Mouse (Mus musculus): ENCODE measurements around the gene Jmy. TPM values are rescaled to one million over a fixed set of nuclear protein-coding genes. Genes with fewer than 3 reads are reported as not detected.
A peak's percentile ranks its signal among the peaks of the same experiment; 100 is the strongest.

Jmy gene
- polyA plus RNA-seq, 1 experiment: 14.1 TPM

DNA sequence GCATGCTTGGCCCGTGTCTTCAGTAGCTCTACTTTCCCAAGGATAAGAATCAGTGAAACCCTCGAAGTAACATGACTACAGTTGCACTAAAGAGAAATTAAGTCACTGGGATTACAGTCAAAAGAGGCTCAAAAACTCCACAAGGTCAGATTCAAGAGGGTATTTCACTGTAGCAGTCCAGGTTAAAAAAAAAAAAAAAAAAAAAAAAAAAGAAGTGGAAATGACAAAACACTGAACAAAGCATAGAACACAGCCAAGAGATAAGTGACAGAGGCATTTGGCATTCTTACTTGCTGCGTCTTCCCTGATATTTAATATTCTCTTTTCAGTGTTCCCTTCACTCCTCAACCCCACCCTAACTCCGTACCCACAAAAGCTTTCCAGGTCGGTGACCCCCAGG, 84.6 kb downstream of the Jmy start:
- no peak overlapping the region for H3K4me3 ChIP-seq (ENCODE audit: insufficient read depth, low read length)
- H3K4me1 ChIP-seq (ENCODE audit: control insufficient read depth, insufficient read depth, low read length): no peaks in the 10 kb centered on the region; the same call in 1 of the 2 replicates
- TF ChIP-seq POLR2A (IDR thresholded peaks at IDR 0.05; ENCODE audit: extremely low read depth, insufficient read depth, low read length): no peak
- TF ChIP-seq CTCF (IDR thresholded peaks at IDR 0.05; ENCODE audit: extremely low read depth, insufficient read depth, low read length): no peak
- H3K27ac ChIP-seq (ENCODE audit: insufficient read depth, low read length): no peak overlapping the region

DNA sequence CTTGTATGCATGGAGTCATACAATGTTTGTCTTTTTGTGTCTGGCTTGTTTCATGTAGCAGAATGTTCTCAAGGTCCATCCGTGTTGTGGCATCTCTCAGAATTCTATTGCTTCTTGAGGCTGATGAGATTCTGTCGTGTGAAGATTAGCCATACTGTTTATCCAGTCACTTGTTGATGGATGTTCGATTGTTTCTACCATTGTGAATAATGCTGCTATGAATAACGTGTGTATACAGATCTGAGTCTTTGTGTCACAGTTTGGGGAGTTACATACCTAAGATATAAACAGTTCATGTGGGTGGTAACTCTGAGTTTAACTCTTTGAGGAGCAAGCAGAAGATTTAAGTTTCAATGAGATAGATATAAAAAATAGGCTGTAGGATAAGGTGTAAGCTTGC, 89.3 kb downstream of the Jmy start:
- TF ChIP-seq CTCF (IDR thresholded peaks at IDR 0.05; ENCODE audit: extremely low read depth, insufficient read depth, low read length) (no peak), POLR2A (IDR thresholded peaks at IDR 0.05; ENCODE audit: extremely low read depth, insufficient read depth, low read length) (no peak)
- Histone ChIP-seq H3K27ac (ENCODE audit: insufficient read depth, low read length) (no peak overlapping the region), H3K4me1 (ENCODE audit: control insufficient read depth, insufficient read depth, low read length) (no peaks in the 10 kb centered on the region), H3K4me3 (ENCODE audit: insufficient read depth, low read length) (no peak overlapping the region)

DNA sequence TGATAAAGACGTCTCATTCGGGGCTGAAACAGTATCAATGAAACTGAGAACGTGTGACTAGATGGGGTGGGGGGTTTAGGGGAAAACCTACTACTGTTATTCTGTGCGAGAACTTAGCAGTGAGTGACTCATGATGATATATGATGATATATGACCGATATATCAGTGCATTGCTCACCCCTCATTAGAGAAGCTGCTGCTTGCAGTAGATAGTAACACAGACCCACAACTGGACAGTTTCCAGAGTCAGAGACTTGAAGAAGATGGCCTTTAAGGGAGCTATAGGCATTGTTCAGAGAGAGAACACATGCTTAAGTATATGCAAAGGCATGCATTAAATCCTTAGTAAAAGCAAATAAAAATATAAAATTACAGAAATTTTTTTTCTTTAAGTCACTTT, 92.8 kb downstream of the Jmy start:
- TF ChIP-seq CTCF (IDR thresholded peaks at IDR 0.05; ENCODE audit: extremely low read depth, insufficient read depth, low read length): no peak
- no peak for TF ChIP-seq POLR2A (IDR thresholded peaks at IDR 0.05; ENCODE audit: extremely low read depth, insufficient read depth, low read length)
- Histone ChIP-seq H3K27ac (ENCODE audit: insufficient read depth, low read length) (no peak overlapping the region), H3K4me3 (ENCODE audit: insufficient read depth, low read length) (no peak overlapping the region), H3K4me1 (ENCODE audit: control insufficient read depth, insufficient read depth, low read length) (no peaks in the 10 kb centered on the region)

DNA sequence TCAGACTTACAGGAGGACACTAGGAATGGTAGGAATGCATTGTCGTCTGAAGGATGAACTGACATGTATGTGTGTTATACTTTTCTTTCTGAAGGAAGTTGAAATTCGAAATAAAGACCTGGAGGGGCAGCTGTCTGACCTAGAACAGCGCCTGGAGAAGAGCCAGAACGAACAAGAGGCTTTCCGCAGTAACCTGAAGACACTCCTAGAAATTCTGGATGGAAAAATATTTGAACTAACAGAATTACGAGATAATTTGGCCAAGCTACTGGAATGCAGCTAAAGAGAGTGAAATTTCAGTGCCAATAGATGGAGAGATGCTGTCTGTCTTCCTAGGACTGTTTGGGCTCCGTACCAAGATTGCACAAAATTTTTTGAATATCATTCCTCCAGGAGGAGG, 97.7 kb downstream of the Jmy start:
- Histone ChIP-seq H3K4me3 (ENCODE audit: insufficient read depth, low read length) (no peak overlapping the region), H3K27ac (ENCODE audit: insufficient read depth, low read length) (no peak overlapping the region), H3K4me1 (ENCODE audit: control insufficient read depth, insufficient read depth, low read length) (peaks cover 5% of the 10 kb centered on the region)
- TF ChIP-seq POLR2A (IDR thresholded peaks at IDR 0.05; ENCODE audit: extremely low read depth, insufficient read depth, low read length): no peak
- TF ChIP-seq CTCF (IDR thresholded peaks at IDR 0.05; ENCODE audit: extremely low read depth, insufficient read depth, low read length): no peak

DNA sequence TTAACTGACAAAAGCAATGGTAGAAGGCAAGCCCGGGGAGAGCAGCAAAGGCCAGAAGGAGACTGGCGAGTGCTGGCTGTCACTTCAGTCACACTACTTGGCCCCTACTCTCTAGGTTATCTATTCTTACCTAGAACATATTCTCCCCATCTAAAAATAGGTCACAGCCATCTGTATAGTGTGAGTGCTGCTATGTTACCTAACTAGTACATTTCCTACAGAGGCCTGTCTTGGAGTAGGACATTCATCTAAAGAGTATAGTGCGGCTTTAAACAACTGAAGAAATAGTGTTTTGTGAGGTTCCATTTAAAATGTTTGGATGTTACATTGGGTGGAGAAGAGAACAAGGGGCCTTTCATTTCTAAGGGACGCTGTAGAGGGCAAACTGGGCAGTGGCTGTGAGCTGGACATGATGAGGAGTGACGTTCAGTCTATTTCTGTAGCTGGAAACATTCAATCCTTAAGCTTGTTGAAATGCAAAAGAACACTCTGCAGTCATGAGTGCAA, 99.8 kb downstream of the Jmy start:
- H3K4me3 ChIP-seq (ENCODE audit: insufficient read depth, low read length): no peak overlapping the region
- TF ChIP-seq POLR2A (IDR thresholded peaks at IDR 0.05; ENCODE audit: extremely low read depth, insufficient read depth, low read length): no peak
- peak overlapping the region; percentile 70 for H3K27ac ChIP-seq (ENCODE audit: insufficient read depth, low read length)
- H3K4me1 ChIP-seq (ENCODE audit: control insufficient read depth, insufficient read depth, low read length): peaks cover 5% of the 10 kb centered on the region

DNA sequence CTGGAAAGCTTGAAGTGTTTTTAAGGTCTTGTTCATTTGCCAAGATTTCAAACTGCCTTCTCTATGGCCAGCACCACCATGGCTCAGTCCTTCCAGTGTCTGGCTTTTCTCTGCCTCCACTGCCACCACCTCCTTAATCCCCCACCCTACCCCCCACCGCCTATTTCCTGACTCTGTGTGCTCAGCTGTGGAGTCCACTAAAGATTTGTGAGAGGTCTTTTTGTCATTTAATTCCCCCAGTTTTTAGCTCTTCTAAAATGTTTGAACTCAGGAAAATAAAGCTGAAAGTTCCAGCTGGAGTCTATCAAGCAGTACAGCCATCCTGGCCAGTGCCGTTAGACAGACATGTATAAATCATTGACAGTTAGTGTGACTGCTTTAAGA, 110.4 kb downstream of the Jmy start:
- no peak overlapping the region for H3K27ac ChIP-seq (ENCODE audit: insufficient read depth, low read length)
- TF ChIP-seq POLR2A (IDR thresholded peaks at IDR 0.05; ENCODE audit: extremely low read depth, insufficient read depth, low read length) (no peak), CTCF (IDR thresholded peaks at IDR 0.05; ENCODE audit: extremely low read depth, insufficient read depth, low read length) (no peak)

DNA sequence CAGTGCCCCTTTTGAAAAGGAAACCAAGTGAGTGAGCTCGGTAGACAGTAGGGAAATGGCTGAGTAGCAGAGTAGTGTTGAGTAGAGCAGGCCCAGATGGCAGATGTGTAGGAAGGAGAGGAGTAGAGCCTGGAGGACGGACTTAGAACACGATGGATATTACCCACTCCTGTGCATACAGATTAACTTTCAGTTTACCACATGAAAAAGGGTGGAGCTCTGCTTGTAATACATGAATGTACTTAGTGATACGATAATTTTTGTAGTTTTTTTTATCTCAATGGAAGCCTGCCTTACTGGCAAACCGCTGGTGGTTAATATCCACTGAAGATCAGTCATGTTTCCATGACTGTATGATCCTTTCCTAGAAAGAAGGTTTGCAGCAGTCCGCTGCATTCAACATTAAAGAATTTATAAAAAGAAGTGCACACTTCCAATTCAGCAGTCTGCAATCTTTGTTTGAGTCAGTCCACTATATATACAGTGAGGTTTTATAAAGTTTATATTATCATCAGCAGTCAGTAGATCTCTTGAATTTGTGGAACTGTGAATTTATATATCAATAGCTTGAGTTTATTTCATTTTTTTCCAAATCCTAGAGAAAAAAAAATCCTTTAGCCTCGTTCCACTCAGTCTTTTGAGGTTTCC, 110.9 kb downstream of the Jmy start:
- H3K4me1 ChIP-seq (ENCODE audit: control insufficient read depth, insufficient read depth, low read length): no peaks in the 10 kb centered on the region; the same call in none of the 2 replicates
- H3K4me3 ChIP-seq (ENCODE audit: insufficient read depth, low read length): no peak overlapping the region
- TF ChIP-seq CTCF (IDR thresholded peaks at IDR 0.05; ENCODE audit: extremely low read depth, insufficient read depth, low read length) (no peak), POLR2A (IDR thresholded peaks at IDR 0.05; ENCODE audit: extremely low read depth, insufficient read depth, low read length) (no peak)
- H3K27ac ChIP-seq (ENCODE audit: insufficient read depth, low read length): no peak overlapping the region

More for the DNA sequence above, 110.4 kb downstream of the Jmy start:
- H3K4me3 ChIP-seq (ENCODE audit: insufficient read depth, low read length): no peak overlapping the region
- no peaks in the 10 kb centered on the region; the same call in none of the 2 replicates for H3K4me1 ChIP-seq (ENCODE audit: control insufficient read depth, insufficient read depth, low read length)

DNA sequence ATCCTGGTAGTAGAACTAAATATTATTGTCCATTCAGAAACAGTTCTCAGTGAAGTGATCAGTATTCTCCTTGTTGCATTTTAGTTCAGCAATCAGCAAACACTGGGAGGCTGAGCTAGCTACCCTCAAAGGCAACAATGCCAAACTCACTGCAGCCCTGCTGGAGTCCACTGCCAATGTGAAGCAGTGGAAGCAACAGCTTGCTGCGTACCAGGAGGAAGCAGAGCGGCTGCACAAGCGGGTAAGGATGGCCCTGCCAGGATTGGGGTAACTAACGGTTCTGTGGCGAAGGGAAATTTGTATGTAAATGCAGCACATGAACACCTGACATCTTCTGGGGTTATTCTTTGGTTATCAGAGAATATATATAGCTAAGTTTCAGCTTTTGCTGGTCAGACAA, 112.2 kb downstream of the Jmy start:
- Histone ChIP-seq H3K4me1 (ENCODE audit: control insufficient read depth, insufficient read depth, low read length) (no peaks in the 10 kb centered on the region; the same call in none of the 2 replicates), H3K4me3 (ENCODE audit: insufficient read depth, low read length) (no peak overlapping the region), H3K27ac (ENCODE audit: insufficient read depth, low read length) (no peak overlapping the region)
- no peak for TF ChIP-seq POLR2A (IDR thresholded peaks at IDR 0.05; ENCODE audit: extremely low read depth, insufficient read depth, low read length)
- TF ChIP-seq CTCF (IDR thresholded peaks at IDR 0.05; ENCODE audit: extremely low read depth, insufficient read depth, low read length): no peak

DNA sequence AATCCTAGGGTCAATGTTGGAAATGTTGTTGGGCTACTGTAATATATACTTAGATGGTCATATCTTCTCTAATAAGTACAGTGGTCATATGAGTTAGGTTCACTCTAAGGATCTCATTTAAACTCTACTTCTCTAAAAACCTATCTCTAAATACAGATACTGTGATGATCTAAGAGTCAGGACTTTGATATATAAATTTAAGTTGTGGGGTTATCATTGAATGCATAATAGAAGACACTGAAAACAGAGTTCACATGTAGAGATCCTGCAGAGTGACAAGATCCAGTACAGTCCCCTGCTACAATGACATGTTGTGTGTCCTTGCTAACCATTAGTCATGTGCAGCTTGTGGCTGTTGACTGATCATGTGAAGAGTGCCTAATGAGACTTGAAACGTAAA, 114.5 kb downstream of the Jmy start:
- Histone ChIP-seq H3K4me1 (ENCODE audit: control insufficient read depth, insufficient read depth, low read length) (no peaks in the 10 kb centered on the region; the same call in none of the 2 replicates), H3K4me3 (ENCODE audit: insufficient read depth, low read length) (no peak overlapping the region), H3K27ac (ENCODE audit: insufficient read depth, low read length) (no peak overlapping the region)
- TF ChIP-seq POLR2A (IDR thresholded peaks at IDR 0.05; ENCODE audit: extremely low read depth, insufficient read depth, low read length) (no peak), CTCF (IDR thresholded peaks at IDR 0.05; ENCODE audit: extremely low read depth, insufficient read depth, low read length) (no peak)

DNA sequence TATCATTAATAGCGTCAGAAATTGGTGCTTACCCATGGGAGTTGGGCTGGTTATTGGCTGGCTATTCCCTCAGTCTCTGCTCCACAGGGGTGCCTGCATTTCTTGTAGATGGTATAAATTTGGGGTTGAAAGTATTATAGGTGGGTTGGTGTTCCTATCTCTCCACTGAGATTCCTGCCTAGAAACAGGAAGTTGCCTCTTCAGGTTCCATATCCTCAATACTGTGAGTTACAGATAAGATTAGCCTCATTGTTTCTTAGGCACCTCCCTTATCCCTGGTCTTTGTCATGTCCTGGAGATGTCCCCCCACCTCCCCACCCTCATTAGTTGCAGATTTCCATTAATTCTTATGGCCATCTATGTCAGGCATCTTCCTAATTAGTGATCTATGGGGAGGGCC, 115.1 kb downstream of the Jmy start:
- Histone ChIP-seq H3K4me1 (ENCODE audit: control insufficient read depth, insufficient read depth, low read length) (no peaks in the 10 kb centered on the region; the same call in none of the 2 replicates), H3K27ac (ENCODE audit: insufficient read depth, low read length) (no peak overlapping the region), H3K4me3 (ENCODE audit: insufficient read depth, low read length) (no peak overlapping the region)
- TF ChIP-seq POLR2A (IDR thresholded peaks at IDR 0.05; ENCODE audit: extremely low read depth, insufficient read depth, low read length): no peak
- no peak for TF ChIP-seq CTCF (IDR thresholded peaks at IDR 0.05; ENCODE audit: extremely low read depth, insufficient read depth, low read length)

Data from cortical plate, adult 2 months (tissue).